Mouse (Mus musculus): ENCODE results near the gene Foxk1.

Gene Foxk1

GRCm38 (mm10) chr5:142440451-142441147 is 39.3 kb downstream of the Foxk1 start:
- Histone ChIP-seq H3K27me3 (ENCODE audit: control insufficient read depth, insufficient read depth, low read length, poor library complexity, severe bottlenecking) (no peaks in the 10 kb centered on the region), H3K36me3 (ENCODE audit: control insufficient read depth, insufficient read depth, low read length, poor library complexity, severe bottlenecking) (peaks cover 4% of the 10 kb centered on the region)
- DNase-seq (ENCODE audit: low read depth, low spot score), result peak; percentile 82

- peak; percentile 60 for DNase-seq (ENCODE audit: low read depth, low spot score)
- Histone ChIP-seq H3K36me3 (ENCODE audit: control insufficient read depth, insufficient read depth, low read length, poor library complexity, severe bottlenecking) (no peaks in the 10 kb centered on the region), H3K27me3 (ENCODE audit: control insufficient read depth, insufficient read depth, low read length, poor library complexity, severe bottlenecking) (no peaks in the 10 kb centered on the region)
These were observed 40.2 kb downstream of the Foxk1 start for GRCm38 (mm10) chr5:142441332-142442044.

GRCm38 (mm10) chr5:142442045-142442440 is 40.7 kb downstream of the Foxk1 start:
- DNase-seq (ENCODE audit: low read depth, low spot score), result peak; percentile 14
- Histone ChIP-seq H3K36me3 (ENCODE audit: control insufficient read depth, insufficient read depth, low read length, poor library complexity, severe bottlenecking) (no peaks in the 10 kb centered on the region), H3K27me3 (ENCODE audit: control insufficient read depth, insufficient read depth, low read length, poor library complexity, severe bottlenecking) (no peaks in the 10 kb centered on the region)

- no peaks in the 10 kb centered on the region; the same call in 1 of the 2 replicates for H3K36me3 ChIP-seq (ENCODE audit: control insufficient read depth, insufficient read depth, low read length, poor library complexity, severe bottlenecking)
- DNase-seq (ENCODE audit: low read depth, low spot score), result no peak
- no peaks in the 10 kb centered on the region for H3K27me3 ChIP-seq (ENCODE audit: control insufficient read depth, insufficient read depth, low read length, poor library complexity, severe bottlenecking)
These were observed 42.2 kb downstream of the Foxk1 start for GRCm38 (mm10) chr5:142443514-142443913.

- Histone ChIP-seq H3K36me3 (ENCODE audit: control insufficient read depth, insufficient read depth, low read length, poor library complexity, severe bottlenecking) (no peaks in the 10 kb centered on the region; the same call in none of the 2 replicates), H3K27me3 (ENCODE audit: control insufficient read depth, insufficient read depth, low read length, poor library complexity, severe bottlenecking) (no peaks in the 10 kb centered on the region)
- no peak for DNase-seq (ENCODE audit: low read depth, low spot score)
These were observed 42.7 kb downstream of the Foxk1 start for GRCm38 (mm10) chr5:142443994-142444393.

GRCm38 (mm10) chr5:142444791-142445531 is 43.7 kb downstream of the Foxk1 start:
- Histone ChIP-seq H3K27me3 (ENCODE audit: control insufficient read depth, insufficient read depth, low read length, poor library complexity, severe bottlenecking) (no peaks in the 10 kb centered on the region), H3K36me3 (ENCODE audit: control insufficient read depth, insufficient read depth, low read length, poor library complexity, severe bottlenecking) (peaks cover 3% of the 10 kb centered on the region)
- DNase-seq (ENCODE audit: low read depth, low spot score), result no peak

- peaks cover 5% of the 10 kb centered on the region for H3K36me3 ChIP-seq (ENCODE audit: control insufficient read depth, insufficient read depth, low read length, poor library complexity, severe bottlenecking)
- no peaks in the 10 kb centered on the region for H3K27me3 ChIP-seq (ENCODE audit: control insufficient read depth, insufficient read depth, low read length, poor library complexity, severe bottlenecking)
- DNase-seq (ENCODE audit: low read depth, low spot score), result no peak
These were observed 44.4 kb downstream of the Foxk1 start for GRCm38 (mm10) chr5:142445709-142446108.

GRCm38 (mm10) chr5:142448076-142448475 is 46.8 kb downstream of the Foxk1 start:
- peak; percentile 97 for DNase-seq (ENCODE audit: low read depth, low spot score)
- H3K36me3 ChIP-seq (ENCODE audit: control insufficient read depth, insufficient read depth, low read length, poor library complexity, severe bottlenecking), result peaks cover 8% of the 10 kb centered on the region
- H3K27me3 ChIP-seq (ENCODE audit: control insufficient read depth, insufficient read depth, low read length, poor library complexity, severe bottlenecking), result no peaks in the 10 kb centered on the region

- DNase-seq (ENCODE audit: low read depth, low spot score), result no peak
- Histone ChIP-seq H3K36me3 (ENCODE audit: control insufficient read depth, insufficient read depth, low read length, poor library complexity, severe bottlenecking) (peaks cover 8% of the 10 kb centered on the region), H3K27me3 (ENCODE audit: control insufficient read depth, insufficient read depth, low read length, poor library complexity, severe bottlenecking) (no peaks in the 10 kb centered on the region)
These were observed 47.3 kb downstream of the Foxk1 start for GRCm38 (mm10) chr5:142448623-142449022.

GRCm38 (mm10) chr5:142450846-142451245 is 49.5 kb downstream of the Foxk1 start:
- no peaks in the 10 kb centered on the region for H3K27me3 ChIP-seq (ENCODE audit: control insufficient read depth, insufficient read depth, low read length, poor library complexity, severe bottlenecking)
- peaks cover 15% of the 10 kb centered on the region for H3K36me3 ChIP-seq (ENCODE audit: control insufficient read depth, insufficient read depth, low read length, poor library complexity, severe bottlenecking)
- DNase-seq (ENCODE audit: low read depth, low spot score), result no peak

- no peaks in the 10 kb centered on the region for H3K27me3 ChIP-seq (ENCODE audit: control insufficient read depth, insufficient read depth, low read length, poor library complexity, severe bottlenecking)
- H3K36me3 ChIP-seq (ENCODE audit: control insufficient read depth, insufficient read depth, low read length, poor library complexity, severe bottlenecking), result peaks cover 15% of the 10 kb centered on the region
- DNase-seq (ENCODE audit: low read depth, low spot score), result no peak
These were observed 50.5 kb downstream of the Foxk1 start for GRCm38 (mm10) chr5:142451759-142452158.

GRCm38 (mm10) chr5:142453742-142454141 is 52.4 kb downstream of the Foxk1 start:
- Histone ChIP-seq H3K36me3 (ENCODE audit: control insufficient read depth, insufficient read depth, low read length, poor library complexity, severe bottlenecking) (peaks cover 15% of the 10 kb centered on the region), H3K27me3 (ENCODE audit: control insufficient read depth, insufficient read depth, low read length, poor library complexity, severe bottlenecking) (no peaks in the 10 kb centered on the region)
- DNase-seq (ENCODE audit: low read depth, low spot score), result no peak

- Histone ChIP-seq H3K36me3 (ENCODE audit: control insufficient read depth, insufficient read depth, low read length, poor library complexity, severe bottlenecking) (peaks cover 7% of the 10 kb centered on the region), H3K27me3 (ENCODE audit: control insufficient read depth, insufficient read depth, low read length, poor library complexity, severe bottlenecking) (no peaks in the 10 kb centered on the region)
- no peak for DNase-seq (ENCODE audit: low read depth, low spot score)
These were observed 55.0 kb downstream of the Foxk1 start for GRCm38 (mm10) chr5:142456318-142456717.

GRCm38 (mm10) chr5:142457345-142457744 is 56.0 kb downstream of the Foxk1 start:
- H3K36me3 ChIP-seq (ENCODE audit: control insufficient read depth, insufficient read depth, low read length, poor library complexity, severe bottlenecking), result peaks cover 7% of the 10 kb centered on the region; the same call in 1 of the 2 replicates
- H3K27me3 ChIP-seq (ENCODE audit: control insufficient read depth, insufficient read depth, low read length, poor library complexity, severe bottlenecking), result no peaks in the 10 kb centered on the region
- no peak for DNase-seq (ENCODE audit: low read depth, low spot score)

Measured in splenic B cell, adult 2 months (primary cell).